Mouse (Mus musculus) cerebellum, adult 2 months (tissue): Measurements from ENCODE around the gene Cpsf6.

ENCODE experiments used
- CTCF ChIP-seq: fragments of 200-500 bp; IDR thresholded peaks from 2 replicates; pipeline ENCODE4 v1.5.1; 2011; ENCODE audit warnings: low read depth, mild to moderate bottlenecking, control low read depth, low read length, moderate library complexity, borderline replicate concordance; ENCODE audit not compliant: insufficient read depth
- POLR2A ChIP-seq: fragments of 200-500 bp; IDR thresholded peaks from 2 replicates; pipeline ENCODE4 v1.6.1; 2011; ENCODE audit warnings: low read length, control low read depth, borderline replicate concordance; ENCODE audit not compliant: insufficient read depth

- TF ChIP-seq CTCF (no peak), POLR2A (no peak)
Measured at GRCm38 (mm10) chr10:117414726-117415125, 34.9 kb upstream of the Cpsf6 start.
